19 mouse cellular contexts compared by ENCODE assay signal in the genomic region with DNA sequence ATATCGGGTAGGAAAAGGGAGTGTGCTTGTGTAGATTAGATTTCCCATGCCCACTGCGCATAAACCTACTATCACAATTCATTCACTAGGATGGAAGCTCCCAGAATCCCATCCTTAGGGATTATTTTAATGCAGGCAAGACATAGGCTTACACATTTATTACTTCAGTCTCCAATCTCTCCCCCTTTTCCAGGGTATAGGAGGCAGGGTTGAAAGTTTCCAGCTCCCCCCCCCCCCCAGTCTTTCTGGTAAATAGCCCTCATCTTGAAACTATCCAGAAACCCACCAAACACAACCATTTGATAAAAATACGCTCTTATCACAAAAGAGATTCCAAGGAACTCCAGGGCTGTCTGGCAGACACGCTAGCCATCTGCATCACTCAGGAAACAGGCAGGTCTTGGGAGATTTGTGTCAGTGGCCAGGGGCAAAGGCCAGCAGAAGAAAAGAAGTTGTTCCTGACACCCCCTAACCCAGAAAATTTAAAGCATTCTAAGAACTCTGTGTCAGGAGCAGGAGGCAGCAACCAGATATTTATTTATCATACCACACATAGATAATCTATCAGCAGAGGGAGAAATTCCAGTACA.
DNase-seq lines count a peak whose midpoint lies in the region; ATAC-seq and TF ChIP-seq lines count a peak whose summit lies in the region.
"Had no signal": no experiment of that assay in that cellular context is flagged by ENCODE, and none has a peak within 500 bp of the region (broad histone marks: within the 10 kb centered on the region; RNA-seq: fewer than 3 reads in every experiment).

No protein-coding gene starts in this region.

- intact Hi-C loops in heart, postnatal 10 days (cut with DNase I) = no loop called here
- intact Hi-C loops in heart, adult 2 months (cut with DNase I) = no loop called here

- 0 out of 2 replicates have a peak, but pooled peaks cover 1% of the 10 kb centered on the region for H3K79me2 ChIP-seq in heart, adult 2 months (replicated peaks; ENCODE audit: control insufficient read depth, insufficient read depth, low read length)

- WGBS in heart, embryonic 13.5 days = 12% methylated on average over 4 of the region's 4 CpGs
- 38% methylated on average over 4 of the region's 4 CpGs for WGBS in heart, adult 2 months
- 20% methylated on average over 4 of the region's 4 CpGs for WGBS in heart, postnatal 0 days

- peak overlapping the region; percentile 85 for H3K27ac ChIP-seq in heart, embryonic 13.5 days (replicated peaks)
- no peak overlapping the region for H3K27ac ChIP-seq in heart, adult 2 months
- H3K27ac ChIP-seq in heart, postnatal 0 days (ENCODE audit: low read depth) = peak overlapping the region; percentile 7; the same call in 1 of the 2 replicates
- H3K27ac ChIP-seq: embryonic facial prominence, embryonic 12.5 days; forebrain, embryonic 15.5 days; hindbrain, embryonic 10.5 days; hindbrain, embryonic 14.5 days; intestine, embryonic 15.5 days had no signal

- H3K4me2 ChIP-seq in heart, embryonic 13.5 days = peak overlapping the region; percentile 11; the same call in 1 of the 2 replicates
- H3K4me2 ChIP-seq in heart, postnatal 0 days (ENCODE audit: low read depth, low read length) = no peak overlapping the region
- H3K4me2 ChIP-seq: embryonic facial prominence, embryonic 12.5 days; forebrain, embryonic 15.5 days; hindbrain, embryonic 14.5 days; intestine, embryonic 15.5 days had no signal

- peaks cover 75% of the 10 kb centered on the region for H3K4me1 ChIP-seq in heart, embryonic 13.5 days
- peaks cover 6% of the 10 kb centered on the region for H3K4me1 ChIP-seq in heart, adult 2 months (ENCODE audit: control insufficient read depth, insufficient read depth, low read length)
- H3K4me1 ChIP-seq in heart, postnatal 0 days (ENCODE audit: control insufficient read depth, insufficient read depth) = peaks cover 47% of the 10 kb centered on the region

- ATAC-seq in heart, embryonic 13.5 days (ENCODE audit: extremely low read depth, insufficient number of reproducible peaks, low FRiP score, low TSS enrichment) = peak; percentile 40; the same call in 1 of the 2 replicates
- ATAC-seq in heart, postnatal 0 days (ENCODE audit: insufficient read depth, low read depth) = no peak
- ATAC-seq: forebrain, embryonic 15.5 days; intestine, embryonic 15.5 days had no signal

- TF ChIP-seq EP300 in heart, adult 2 months (IDR thresholded peaks at IDR 0.05; ENCODE audit: insufficient read depth, low read depth, low read length) = no peak
- TF ChIP-seq EP300 in heart, postnatal 0 days (IDR thresholded peaks at IDR 0.05; ENCODE audit: low read depth) = no peak

- H3K27me3 ChIP-seq in heart, embryonic 13.5 days (replicated peaks) = no peaks in the 10 kb centered on the region
- no peaks in the 10 kb centered on the region for H3K27me3 ChIP-seq in heart, adult 2 months (ENCODE audit: control insufficient read depth, insufficient read depth, low read length)
- H3K27me3 ChIP-seq in heart, postnatal 0 days (ENCODE audit: control insufficient read depth, insufficient read depth, low read length) = no peaks in the 10 kb centered on the region
- H3K27me3 ChIP-seq: embryonic facial prominence, embryonic 12.5 days; forebrain, embryonic 15.5 days; intestine, embryonic 15.5 days had no signal

- peaks cover 9% of the 10 kb centered on the region; the same call in 1 of the 2 replicates for H3K36me3 ChIP-seq in heart, embryonic 13.5 days
- no peaks in the 10 kb centered on the region for H3K36me3 ChIP-seq in heart, adult 2 months (ENCODE audit: control insufficient read depth, insufficient read depth, low read length)
- H3K36me3 ChIP-seq in heart, postnatal 0 days (replicated peaks; ENCODE audit: control insufficient read depth, insufficient read depth, low read length) = no peaks in the 10 kb centered on the region
- H3K36me3 ChIP-seq: embryonic facial prominence, embryonic 12.5 days; forebrain, embryonic 15.5 days; hindbrain, embryonic 10.5 days; intestine, embryonic 15.5 days had no signal

- no peaks in the 10 kb centered on the region for H3K9me3 ChIP-seq in heart, embryonic 13.5 days
- H3K9me3 ChIP-seq in heart, postnatal 0 days (replicated peaks; ENCODE audit: control insufficient read depth, low read length) = no peaks in the 10 kb centered on the region
- H3K9me3 ChIP-seq: embryonic facial prominence, embryonic 12.5 days; forebrain, embryonic 15.5 days; hindbrain, embryonic 10.5 days; intestine, embryonic 15.5 days had no signal

- TF ChIP-seq CTCF in heart, adult 2 months (IDR thresholded peaks at IDR 0.05) = no peak
- TF ChIP-seq CTCF in heart, postnatal 0 days (IDR thresholded peaks at IDR 0.05; ENCODE audit: low read depth) = no peak

- H3K9ac ChIP-seq in heart, embryonic 13.5 days = peak overlapping the region; percentile 40
- H3K9ac ChIP-seq in heart, adult 2 months (ENCODE audit: low read depth, low read length) = no peak overlapping the region
- H3K9ac ChIP-seq in heart, postnatal 0 days (replicated peaks; ENCODE audit: low read depth, low read length) = no peak overlapping the region
- H3K9ac ChIP-seq: embryonic facial prominence, embryonic 12.5 days; forebrain, embryonic 15.5 days; hindbrain, embryonic 14.5 days; intestine, embryonic 15.5 days had no signal

- no peak for TF ChIP-seq POLR2A in heart, adult 2 months (IDR thresholded peaks at IDR 0.05; ENCODE audit: insufficient read depth, low read depth, low read length)

- no peak overlapping the region for H3K4me3 ChIP-seq in heart, embryonic 13.5 days
- no peak overlapping the region for H3K4me3 ChIP-seq in heart, adult 2 months
- H3K4me3 ChIP-seq in heart, postnatal 0 days (ENCODE audit: low read depth, low read length) = no peak overlapping the region
- H3K4me3 ChIP-seq: embryonic facial prominence, embryonic 12.5 days; forebrain, embryonic 15.5 days; hindbrain, embryonic 10.5 days; intestine, embryonic 15.5 days had no signal

- peak; percentile 89 for DNase-seq in heart, adult 11 months
- DNase-seq in heart, postnatal 10 days = no peak
- no peak for DNase-seq in heart, adult 2 months
- no peak for DNase-seq in heart, postnatal 0 days (ENCODE audit: low spot score)
- DNase-seq in heart, postnatal 4 days = no peak
- peak; percentile 77 for DNase-seq in yolk sac, embryonic 10.5 days (ENCODE audit: low spot score)
- DNase-seq in cerebellum, postnatal 4 days (ENCODE audit: low spot score in 2 of 2) = no peak
- DNase-seq: adrenal gland, postnatal 10 days; cerebellum, adult 11 months; cerebellum, adult 8-10 months; cerebellum, postnatal 14 days; gastrocnemius, postnatal 10 days; kidney, adult 18-20 months had no signal

Comparison
In these comparisons a context has a peak if more than half of its experiments do, and no peak if none do; other contexts are left out.
1. DNase-seq: peak in heart, adult 11 months (single experiment) and yolk sac, embryonic 10.5 days (single experiment); none in heart, postnatal 10 days (0 of 2), heart, adult 2 months (0 of 2), heart, postnatal 0 days (single experiment), heart, postnatal 4 days (single experiment) and cerebellum, postnatal 4 days (0 of 2).